Mouse (Mus musculus): ENCODE results near the gene Srgap3. TPM values are rescaled to one million over a fixed set of nuclear protein-coding genes. Genes with fewer than 3 reads are reported as not detected.

Srgap3 gene
- polyA plus RNA-seq, 1 experiment from 2014 or later = 1.0 TPM

DNA sequence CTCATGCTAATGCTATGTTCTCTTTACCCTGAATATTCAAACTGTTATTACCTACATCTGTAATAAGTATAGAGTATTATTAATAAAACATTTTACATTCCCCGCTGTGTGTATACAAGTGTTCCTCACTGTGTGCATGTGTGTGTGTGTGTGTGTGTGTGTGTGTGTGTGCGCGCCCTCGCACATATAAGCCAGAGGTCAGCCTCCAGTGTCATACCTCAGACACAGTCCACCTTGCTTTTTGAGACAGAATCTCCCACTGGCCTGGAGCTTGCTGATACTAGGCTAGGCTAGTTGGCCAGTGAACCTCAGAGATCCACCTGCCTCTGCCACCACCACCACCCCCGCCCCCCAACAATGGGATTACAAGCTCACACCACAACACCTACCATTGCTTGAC, 43.3 kb downstream of the Srgap3 start:
- H3K9ac ChIP-seq (ENCODE audit: low read length) = no peak overlapping the region
- H3K27me3 ChIP-seq (ENCODE audit: control insufficient read depth, insufficient read depth, low read length) = peaks cover 5% of the 10 kb centered on the region; the same call in 1 of the 2 replicates
- H3K9me3 ChIP-seq (replicated peaks; ENCODE audit: control insufficient read depth, low read length) = no peaks in the 10 kb centered on the region
- 0 out of 2 replicates have a peak, but pooled peaks cover 5% of the 10 kb centered on the region for H3K4me1 ChIP-seq (ENCODE audit: control insufficient read depth, insufficient read depth, low read length)
- ATAC-seq (replicated peaks; ENCODE audit: extremely low read depth, insufficient read depth, low FRiP score) = no peak
- H3K27ac ChIP-seq (ENCODE audit: low read length) = no peak overlapping the region
- H3K36me3 ChIP-seq (ENCODE audit: control insufficient read depth, insufficient read depth) = no peaks in the 10 kb centered on the region
- H3K4me2 ChIP-seq (ENCODE audit: low read depth, low read length) = no peak overlapping the region
- H3K4me3 ChIP-seq (ENCODE audit: low read length) = no peak overlapping the region
- 97% methylated on average over 5 of the region's 5 CpGs for WGBS

DNA sequence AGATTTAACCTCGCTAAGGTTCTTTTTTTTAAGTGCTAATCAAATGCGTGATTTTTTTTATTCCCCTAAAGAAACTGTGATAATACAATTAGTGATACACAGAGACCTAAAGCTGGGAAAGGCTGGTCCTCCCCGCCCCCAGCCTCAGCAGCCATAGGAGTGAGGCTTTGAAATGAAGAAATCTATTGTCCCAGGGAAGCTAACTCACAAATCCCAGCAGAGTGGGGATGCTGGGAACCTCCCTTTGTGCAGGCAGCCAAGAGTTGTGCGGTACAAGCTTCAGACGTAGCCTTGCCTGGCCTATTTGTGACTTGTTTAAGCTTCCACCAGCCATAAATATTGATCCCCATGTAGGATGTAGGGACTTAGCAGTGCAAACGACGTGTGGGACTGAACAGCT, 43.8 kb downstream of the Srgap3 start:
- H3K27ac ChIP-seq (ENCODE audit: low read length) = no peak overlapping the region
- 19% methylated on average over 7 of the region's 7 CpGs for WGBS
- no peaks in the 10 kb centered on the region for H3K36me3 ChIP-seq (ENCODE audit: control insufficient read depth, insufficient read depth)
- no peaks in the 10 kb centered on the region for H3K9me3 ChIP-seq (replicated peaks; ENCODE audit: control insufficient read depth, low read length)
- H3K4me2 ChIP-seq (ENCODE audit: low read depth, low read length) = no peak overlapping the region
- no peak for ATAC-seq (replicated peaks; ENCODE audit: extremely low read depth, insufficient read depth, low FRiP score)
- H3K4me3 ChIP-seq (ENCODE audit: low read length) = no peak overlapping the region
- H3K9ac ChIP-seq (ENCODE audit: low read length) = no peak overlapping the region
- H3K4me1 ChIP-seq (ENCODE audit: control insufficient read depth, insufficient read depth, low read length) = 0 out of 2 replicates have a peak, but pooled peaks cover 4% of the 10 kb centered on the region
- peaks cover 5% of the 10 kb centered on the region; the same call in 1 of the 2 replicates for H3K27me3 ChIP-seq (ENCODE audit: control insufficient read depth, insufficient read depth, low read length)

DNA sequence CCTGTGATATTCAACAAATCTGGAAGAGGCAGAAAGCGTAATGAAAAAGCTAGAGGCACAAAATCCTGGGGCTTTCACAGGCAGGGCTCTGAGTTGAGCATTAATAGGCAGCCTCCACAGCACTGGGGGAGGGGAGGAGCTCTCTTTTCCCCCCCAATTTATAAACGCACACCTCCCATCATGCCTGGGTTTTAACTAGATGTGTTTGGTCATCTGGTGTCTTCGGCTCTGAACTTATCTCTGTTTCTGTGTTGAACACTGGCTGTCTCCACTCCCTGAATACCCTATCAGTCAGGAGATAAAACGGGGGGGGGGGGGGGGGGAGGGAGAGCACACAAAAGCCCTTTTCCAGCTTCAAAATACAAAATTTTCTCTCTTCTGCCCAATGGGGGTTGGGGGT, 44.3 kb downstream of the Srgap3 start:
- H3K27ac ChIP-seq (ENCODE audit: low read length) = no peak overlapping the region
- peaks cover 5% of the 10 kb centered on the region; the same call in 1 of the 2 replicates for H3K27me3 ChIP-seq (ENCODE audit: control insufficient read depth, insufficient read depth, low read length)
- H3K4me2 ChIP-seq (ENCODE audit: low read depth, low read length) = no peak overlapping the region
- H3K36me3 ChIP-seq (ENCODE audit: control insufficient read depth, insufficient read depth) = no peaks in the 10 kb centered on the region
- H3K4me3 ChIP-seq (ENCODE audit: low read length) = no peak overlapping the region
- WGBS = 19% methylated on average over 4 of the region's 4 CpGs
- no peak overlapping the region for H3K9ac ChIP-seq (ENCODE audit: low read length)
- no peak for ATAC-seq (replicated peaks; ENCODE audit: extremely low read depth, insufficient read depth, low FRiP score)
- H3K4me1 ChIP-seq (ENCODE audit: control insufficient read depth, insufficient read depth, low read length) = no peaks in the 10 kb centered on the region
- no peaks in the 10 kb centered on the region for H3K9me3 ChIP-seq (replicated peaks; ENCODE audit: control insufficient read depth, low read length)

DNA sequence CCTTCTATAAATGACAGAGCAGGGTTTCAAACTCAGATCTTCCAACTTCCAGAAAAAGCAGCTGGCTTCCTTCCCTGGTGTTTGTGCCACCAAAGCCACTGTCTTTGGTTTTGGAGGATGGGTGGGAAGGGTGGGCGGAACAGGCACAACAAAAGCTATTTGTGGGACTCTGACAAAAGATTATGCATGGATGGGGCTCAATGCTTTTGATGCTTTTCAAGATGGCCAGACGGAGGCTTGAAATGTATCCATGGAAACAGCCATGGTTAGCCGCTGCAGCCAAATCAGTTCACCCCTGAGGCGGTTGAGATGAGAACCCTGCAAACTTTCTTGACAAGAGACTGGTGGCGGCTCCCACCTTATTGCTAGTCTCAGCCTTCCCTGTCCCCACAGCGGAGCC, 46.8 kb downstream of the Srgap3 start:
- 94% methylated on average over 6 of the region's 6 CpGs for WGBS
- Histone ChIP-seq H3K9ac (ENCODE audit: low read length) (no peak overlapping the region), H3K4me2 (ENCODE audit: low read depth, low read length) (no peak overlapping the region), H3K36me3 (ENCODE audit: control insufficient read depth, insufficient read depth) (no peaks in the 10 kb centered on the region), H3K4me3 (ENCODE audit: low read length) (no peak overlapping the region), H3K27me3 (ENCODE audit: control insufficient read depth, insufficient read depth, low read length) (peaks cover 5% of the 10 kb centered on the region; the same call in 1 of the 2 replicates), H3K9me3 (replicated peaks; ENCODE audit: control insufficient read depth, low read length) (no peaks in the 10 kb centered on the region), H3K4me1 (ENCODE audit: control insufficient read depth, insufficient read depth, low read length) (no peaks in the 10 kb centered on the region), H3K27ac (ENCODE audit: low read length) (no peak overlapping the region)
- no peak for ATAC-seq (replicated peaks; ENCODE audit: extremely low read depth, insufficient read depth, low FRiP score)

DNA sequence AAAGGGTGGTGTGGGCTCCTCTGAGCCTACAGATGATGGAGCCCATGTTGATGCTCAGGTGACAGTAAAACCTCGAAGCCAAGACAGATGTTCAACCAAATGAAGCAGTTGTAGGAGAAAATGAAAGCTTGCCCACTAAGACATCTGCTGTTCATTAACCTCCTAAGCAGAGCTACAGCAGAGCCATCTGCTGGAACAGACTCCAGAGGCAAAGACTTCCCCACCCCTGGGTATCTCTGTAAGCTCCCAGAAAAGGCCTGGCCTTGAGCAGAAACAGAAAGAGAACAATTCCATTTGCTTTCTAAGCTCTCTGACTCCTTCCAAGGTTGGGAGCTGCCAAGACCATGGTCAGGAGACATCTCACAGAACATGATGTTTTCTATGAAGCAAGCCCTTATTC, 47.4 kb downstream of the Srgap3 start:
- no peak overlapping the region for H3K4me2 ChIP-seq (ENCODE audit: low read depth, low read length)
- 63% methylated on average over 1 of the region's 1 CpGs for WGBS
- no peaks in the 10 kb centered on the region for H3K4me1 ChIP-seq (ENCODE audit: control insufficient read depth, insufficient read depth, low read length)
- no peak overlapping the region for H3K9ac ChIP-seq (ENCODE audit: low read length)
- H3K27ac ChIP-seq (ENCODE audit: low read length) = no peak overlapping the region
- H3K9me3 ChIP-seq (replicated peaks; ENCODE audit: control insufficient read depth, low read length) = no peaks in the 10 kb centered on the region
- ATAC-seq (replicated peaks; ENCODE audit: extremely low read depth, insufficient read depth, low FRiP score) = no peak
- no peak overlapping the region for H3K4me3 ChIP-seq (ENCODE audit: low read length)
- H3K36me3 ChIP-seq (ENCODE audit: control insufficient read depth, insufficient read depth) = no peaks in the 10 kb centered on the region
- peaks cover 5% of the 10 kb centered on the region; the same call in 1 of the 2 replicates for H3K27me3 ChIP-seq (ENCODE audit: control insufficient read depth, insufficient read depth, low read length)

DNA sequence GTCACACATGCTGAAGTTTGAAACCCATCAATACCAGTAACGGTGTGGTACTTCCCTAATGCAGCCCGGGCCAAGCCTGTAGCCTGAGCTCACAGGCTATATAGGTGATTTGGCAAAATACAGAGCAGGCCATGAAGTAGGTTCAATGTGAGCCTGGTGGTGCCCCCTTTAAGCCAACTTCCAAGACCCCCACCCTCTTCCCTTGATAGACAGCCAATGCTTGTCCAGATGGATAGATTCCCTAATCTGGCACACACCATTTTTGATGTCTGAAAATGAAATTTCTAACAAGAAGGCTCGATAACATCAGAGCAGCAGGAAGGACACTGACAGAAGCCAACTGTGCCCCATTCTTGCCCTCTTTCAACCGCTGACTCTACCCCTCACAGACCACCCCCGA, 47.8 kb downstream of the Srgap3 start:
- no peak overlapping the region for H3K27ac ChIP-seq (ENCODE audit: low read length)
- no peak for ATAC-seq (replicated peaks; ENCODE audit: extremely low read depth, insufficient read depth, low FRiP score)
- no peak overlapping the region for H3K9ac ChIP-seq (ENCODE audit: low read length)
- H3K4me3 ChIP-seq (ENCODE audit: low read length) = no peak overlapping the region
- H3K9me3 ChIP-seq (replicated peaks; ENCODE audit: control insufficient read depth, low read length) = no peaks in the 10 kb centered on the region
- H3K4me2 ChIP-seq (ENCODE audit: low read depth, low read length) = no peak overlapping the region
- WGBS = 81% methylated on average over 5 of the region's 5 CpGs
- no peaks in the 10 kb centered on the region for H3K36me3 ChIP-seq (ENCODE audit: control insufficient read depth, insufficient read depth)
- H3K27me3 ChIP-seq (ENCODE audit: control insufficient read depth, insufficient read depth, low read length) = peaks cover 5% of the 10 kb centered on the region; the same call in 1 of the 2 replicates
- H3K4me1 ChIP-seq (ENCODE audit: control insufficient read depth, insufficient read depth, low read length) = no peaks in the 10 kb centered on the region

DNA sequence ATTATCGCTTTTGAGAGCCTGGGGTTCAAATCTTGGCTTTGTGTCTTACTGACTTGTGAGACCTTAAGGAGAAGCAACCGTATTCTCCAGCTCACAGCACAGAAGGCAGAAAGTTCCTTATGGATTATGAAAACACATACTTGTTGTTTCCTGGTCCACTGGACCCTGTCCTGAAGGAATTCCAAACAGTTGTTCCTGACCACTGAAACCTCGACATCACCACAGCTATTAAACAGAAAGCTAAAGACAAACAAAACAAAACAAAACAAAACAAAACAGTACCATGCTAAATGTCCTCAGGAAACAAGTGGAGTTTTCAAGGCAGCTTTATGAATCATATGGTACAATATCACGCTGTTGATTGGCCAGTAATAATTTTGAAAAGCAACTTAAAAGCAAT, 48.6 kb downstream of the Srgap3 start:
- H3K4me3 ChIP-seq (ENCODE audit: low read length) = no peak overlapping the region
- peaks cover 4% of the 10 kb centered on the region; the same call in 1 of the 2 replicates for H3K27me3 ChIP-seq (ENCODE audit: control insufficient read depth, insufficient read depth, low read length)
- H3K4me2 ChIP-seq (ENCODE audit: low read depth, low read length) = no peak overlapping the region
- no peak overlapping the region for H3K27ac ChIP-seq (ENCODE audit: low read length)
- H3K9me3 ChIP-seq (replicated peaks; ENCODE audit: control insufficient read depth, low read length) = no peaks in the 10 kb centered on the region
- no peaks in the 10 kb centered on the region for H3K4me1 ChIP-seq (ENCODE audit: control insufficient read depth, insufficient read depth, low read length)
- WGBS = 75% methylated on average over 4 of the region's 4 CpGs
- ATAC-seq (replicated peaks; ENCODE audit: extremely low read depth, insufficient read depth, low FRiP score) = no peak
- no peaks in the 10 kb centered on the region for H3K36me3 ChIP-seq (ENCODE audit: control insufficient read depth, insufficient read depth)
- H3K9ac ChIP-seq (ENCODE audit: low read length) = no peak overlapping the region

DNA sequence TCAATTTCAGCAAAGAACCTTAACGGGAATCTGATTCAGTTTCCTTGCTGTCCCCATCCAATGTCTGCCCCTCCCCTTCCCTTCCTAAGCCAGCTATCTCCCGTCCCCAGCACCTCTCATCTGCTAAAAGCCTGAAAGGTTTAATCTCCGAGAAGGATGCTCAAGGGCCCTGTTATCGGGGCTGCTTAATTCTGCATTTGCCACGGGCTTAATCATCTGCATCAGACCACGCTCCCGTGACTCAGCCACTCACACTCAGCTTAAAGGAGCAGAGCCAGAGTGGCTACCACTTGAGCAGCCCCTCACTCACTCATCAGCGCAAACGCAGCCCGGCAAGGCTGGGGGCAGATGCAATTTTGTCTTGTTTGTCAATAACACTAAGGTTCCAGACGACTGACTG, 50.7 kb downstream of the Srgap3 start:
- H3K36me3 ChIP-seq (ENCODE audit: control insufficient read depth, insufficient read depth) = no peaks in the 10 kb centered on the region
- no peak for ATAC-seq (replicated peaks; ENCODE audit: extremely low read depth, insufficient read depth, low FRiP score)
- H3K27me3 ChIP-seq (ENCODE audit: control insufficient read depth, insufficient read depth, low read length) = no peaks in the 10 kb centered on the region; the same call in 1 of the 2 replicates
- H3K27ac ChIP-seq (ENCODE audit: low read length) = no peak overlapping the region
- 32% methylated on average over 11 of the region's 11 CpGs for WGBS
- no peak overlapping the region for H3K4me3 ChIP-seq (ENCODE audit: low read length)
- H3K9me3 ChIP-seq (replicated peaks; ENCODE audit: control insufficient read depth, low read length) = no peaks in the 10 kb centered on the region
- no peak overlapping the region for H3K4me2 ChIP-seq (ENCODE audit: low read depth, low read length)
- H3K4me1 ChIP-seq (ENCODE audit: control insufficient read depth, insufficient read depth, low read length) = no peaks in the 10 kb centered on the region
- H3K9ac ChIP-seq (ENCODE audit: low read length) = no peak overlapping the region

DNA sequence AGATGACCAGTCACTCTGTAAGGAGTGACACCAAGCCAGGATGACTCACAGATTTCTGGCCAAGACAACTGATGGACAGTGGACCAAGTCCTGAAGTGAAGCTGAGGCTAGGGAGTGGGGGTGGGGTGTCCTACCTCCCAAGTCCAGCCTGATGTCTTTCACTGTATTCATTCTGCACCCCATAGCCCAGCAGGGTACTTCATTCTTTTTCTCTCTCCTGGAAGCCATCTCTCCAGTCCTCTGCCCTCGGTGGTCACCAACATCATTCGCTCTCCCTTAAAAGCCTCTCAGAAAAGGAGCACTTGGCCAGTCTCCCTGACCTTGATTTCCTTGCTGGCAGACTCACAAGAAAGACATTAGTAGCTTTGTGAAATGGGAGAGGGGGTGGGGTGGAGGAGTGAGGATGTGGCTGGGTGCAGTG, 56.7 kb downstream of the Srgap3 start:
- Histone ChIP-seq H3K4me2 (ENCODE audit: low read depth, low read length) (no peak overlapping the region), H3K27me3 (ENCODE audit: control insufficient read depth, insufficient read depth, low read length) (peaks cover under 1% of the 10 kb centered on the region; the same call in 1 of the 2 replicates), H3K4me3 (ENCODE audit: low read length) (no peak overlapping the region), H3K9ac (ENCODE audit: low read length) (no peak overlapping the region), H3K27ac (ENCODE audit: low read length) (no peak overlapping the region), H3K4me1 (ENCODE audit: control insufficient read depth, insufficient read depth, low read length) (no peaks in the 10 kb centered on the region), H3K36me3 (ENCODE audit: control insufficient read depth, insufficient read depth) (no peaks in the 10 kb centered on the region), H3K9me3 (replicated peaks; ENCODE audit: control insufficient read depth, low read length) (no peaks in the 10 kb centered on the region)
- 58% methylated on average over 2 of the region's 2 CpGs for WGBS
- ATAC-seq (replicated peaks; ENCODE audit: extremely low read depth, insufficient read depth, low FRiP score) = no peak

Data from heart, embryonic 16.5 days (tissue).